Mouse (Mus musculus) 3T3-L1 (cell line): ENCODE measurements around the gene Camk1.
A peak's percentile ranks its signal among the peaks of the same experiment; 100 is the strongest.
"Not testable (repeated sequence)": the region's sequence is repeated elsewhere in the genome, so short reads cannot be mapped to it uniquely, and the experiment has no call there.

Source experiments
- DNase-seq: peaks from one replicate; pipeline ENCODE4 v3.0.0-alpha.2; 2015; ENCODE audit warnings: low read depth, low spot score

Gene Camk1

GRCm38 (mm10) chr6:113361476-113361875 lies 17.7 kb upstream of the Camk1 start:
- peak; percentile 52 for DNase-seq

DNA sequence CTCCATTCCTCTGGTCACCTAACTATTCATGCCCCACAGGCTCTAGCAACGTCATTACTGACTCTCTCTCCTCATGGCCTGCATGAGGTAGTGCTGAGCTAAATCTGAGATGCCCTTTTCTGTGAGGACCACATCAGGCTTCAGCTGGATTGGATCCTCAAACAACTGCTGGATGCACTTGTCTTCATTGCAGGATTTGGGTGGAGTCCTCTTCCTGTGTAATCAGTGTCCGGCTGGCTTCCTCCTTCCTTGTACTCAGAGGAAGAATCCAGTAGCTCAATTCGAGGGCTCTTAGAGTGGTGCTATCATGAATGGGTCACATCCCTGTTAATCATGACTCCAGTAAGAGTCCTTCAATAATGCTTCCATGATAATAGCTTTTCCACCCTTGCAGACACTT lies 9.9 kb upstream of the Camk1 start:
- no peak for DNase-seq

- DNase-seq: no peak
Measured at GRCm38 (mm10) chr6:113352820-113353219, 9.0 kb upstream of the Camk1 start.

- no peak for DNase-seq
Measured at GRCm38 (mm10) chr6:113351653-113352052, 7.9 kb upstream of the Camk1 start.

DNA sequence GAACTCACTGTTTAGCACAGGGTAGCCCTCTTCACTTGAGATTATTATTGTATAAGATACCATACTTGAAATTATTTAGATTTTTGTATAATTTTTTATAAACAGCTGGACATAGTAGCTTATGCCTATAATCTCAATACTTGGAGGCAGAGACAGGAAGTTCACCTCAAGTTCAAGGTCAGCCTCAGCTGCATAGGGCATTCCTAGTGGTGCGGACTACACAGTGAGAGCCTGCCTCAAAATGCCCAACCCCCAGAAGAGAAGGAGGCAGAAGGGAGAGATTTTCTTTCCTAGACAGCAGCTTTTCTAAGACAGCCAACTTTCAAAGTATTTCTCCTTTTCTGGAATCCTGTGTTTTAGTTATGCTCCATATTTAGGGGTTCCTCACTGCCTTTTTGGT lies 7.4 kb upstream of the Camk1 start:
- no peak for DNase-seq

GRCm38 (mm10) chr6:113350538-113350937 lies 6.8 kb upstream of the Camk1 start:
- DNase-seq: no peak

- DNase-seq: no peak
Measured at GRCm38 (mm10) chr6:113346897-113347296, 3.1 kb upstream of the Camk1 start.

DNA sequence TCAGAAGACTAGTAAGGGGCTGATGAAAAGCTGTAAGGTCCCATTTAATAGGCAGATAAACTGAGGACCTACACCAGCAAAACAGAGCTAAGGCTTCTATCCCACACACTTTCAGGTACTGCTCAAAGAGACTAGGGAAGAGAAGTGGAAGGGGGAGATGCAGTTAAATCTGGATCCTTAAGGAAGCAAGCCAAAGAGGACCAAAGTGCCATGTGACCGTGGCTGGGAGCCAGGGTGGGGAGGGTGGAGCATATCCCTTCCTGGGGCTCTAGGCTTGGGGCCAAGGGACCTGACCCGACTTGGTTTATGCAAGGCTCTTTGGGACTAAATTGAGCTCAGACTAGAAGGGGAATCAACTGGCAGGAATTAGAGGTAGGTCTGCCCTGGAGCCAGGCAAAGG lies 537 bp upstream of the Camk1 start:
- peak; percentile 68 for DNase-seq

GRCm38 (mm10) chr6:113342297-113342696 lies 1.5 kb downstream of the Camk1 start:
- no peak for DNase-seq

DNA sequence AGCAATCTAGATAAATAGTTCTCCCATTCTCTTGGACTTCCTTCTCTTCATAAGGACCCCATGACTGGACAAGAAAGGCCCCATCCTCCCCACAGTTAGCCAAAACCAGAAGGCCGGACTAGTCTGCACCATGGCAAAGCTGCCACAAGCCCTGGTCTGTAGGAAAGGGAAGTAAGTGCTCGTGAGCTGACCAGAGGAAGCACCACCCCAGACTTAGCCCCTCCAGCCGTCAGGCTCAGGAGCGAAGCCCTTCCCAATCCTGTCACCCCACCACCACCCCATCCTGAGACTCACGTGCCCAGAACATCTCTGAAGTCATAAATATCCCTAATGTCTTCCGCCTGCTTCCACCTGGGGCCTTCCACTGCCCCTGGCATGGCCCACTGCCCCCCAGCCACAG lies 2.2 kb downstream of the Camk1 start:
- DNase-seq: no peak

- no peak for DNase-seq
Measured at GRCm38 (mm10) chr6:113336852-113337620, 6.7 kb downstream of the Camk1 start.

DNA sequence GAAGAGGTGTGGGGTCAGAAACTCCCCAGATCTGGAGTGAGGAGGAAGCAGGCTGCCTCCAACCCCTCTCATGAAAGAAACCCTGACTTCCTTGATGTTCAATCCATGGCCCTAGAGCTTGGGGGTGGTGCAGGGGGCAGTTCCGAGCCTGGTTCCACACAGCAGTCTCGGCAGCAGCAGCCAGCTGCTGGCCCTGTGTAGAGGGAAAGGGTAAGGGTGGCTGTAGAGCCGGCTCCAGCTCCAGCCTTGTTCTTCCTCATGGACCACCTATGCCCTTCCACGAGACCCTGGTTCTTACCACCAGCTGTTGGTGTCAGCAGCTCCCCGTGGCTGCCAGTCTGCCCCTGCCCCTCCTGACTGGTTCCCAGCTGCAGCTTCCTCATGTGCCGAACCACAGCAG lies 9.6 kb downstream of the Camk1 start:
- no peak for DNase-seq

DNA sequence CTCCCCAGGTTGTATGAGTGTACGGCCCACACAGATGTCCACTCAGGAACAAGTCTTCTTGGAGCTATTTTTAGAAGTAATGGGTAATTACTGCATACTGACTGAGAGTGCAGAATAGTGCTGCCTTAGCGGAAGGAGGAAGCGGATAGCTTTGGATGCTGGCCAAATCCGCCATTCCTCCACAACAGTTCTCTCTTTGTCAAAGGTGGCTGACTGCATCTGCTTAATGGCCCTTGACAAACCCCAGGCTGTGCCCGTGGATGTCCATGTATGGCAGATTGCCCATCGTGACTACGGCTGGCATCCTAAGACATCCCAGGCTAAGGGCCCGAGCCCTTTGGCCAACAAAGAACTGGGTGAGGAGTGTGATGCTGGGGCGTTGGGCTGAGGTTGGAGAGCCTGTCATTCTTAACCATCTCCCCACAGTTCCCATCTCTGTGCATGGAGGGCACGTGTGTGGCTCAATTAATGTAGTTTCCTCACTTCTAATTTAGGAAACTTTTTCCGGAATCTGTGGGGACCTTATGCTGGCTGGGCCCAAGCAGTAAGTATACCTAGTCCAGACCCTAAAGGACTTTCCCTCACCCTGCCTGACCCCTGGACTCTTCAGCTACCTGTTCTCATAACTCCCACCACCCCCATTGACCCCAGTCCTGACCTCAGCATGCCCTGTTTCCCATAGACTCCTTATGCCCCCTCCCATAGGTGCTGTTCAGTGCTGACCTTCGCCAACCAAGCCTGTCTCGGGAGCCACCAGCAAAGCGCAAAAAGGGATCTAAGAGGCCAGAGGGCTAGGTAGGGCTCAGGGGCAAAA lies 10.4 kb downstream of the Camk1 start:
- peak; percentile 35 for DNase-seq

DNA sequence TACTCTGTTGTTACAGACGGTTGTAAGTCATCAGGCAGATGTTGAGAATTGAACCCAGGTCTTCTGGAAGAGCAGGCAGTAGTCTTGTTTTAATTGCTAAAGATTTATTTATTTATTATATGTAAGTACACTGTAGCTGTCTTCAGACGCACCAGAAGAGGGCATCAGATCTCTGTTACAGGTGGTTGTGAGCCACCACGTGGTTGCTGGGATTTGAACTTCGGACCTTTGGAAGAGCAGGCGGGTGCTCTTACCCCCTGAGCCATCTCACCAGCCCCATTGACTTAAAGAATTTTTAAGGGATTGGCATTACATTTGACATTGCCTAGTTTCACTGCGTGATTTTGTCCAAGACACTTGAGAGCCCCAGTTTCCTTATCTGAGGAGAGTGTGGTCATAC lies 11.1 kb downstream of the Camk1 start:
- DNase-seq: not testable (repeated sequence)

- no peak for DNase-seq
Measured at GRCm38 (mm10) chr6:113331721-113332120, 12.1 kb downstream of the Camk1 start.

DNA sequence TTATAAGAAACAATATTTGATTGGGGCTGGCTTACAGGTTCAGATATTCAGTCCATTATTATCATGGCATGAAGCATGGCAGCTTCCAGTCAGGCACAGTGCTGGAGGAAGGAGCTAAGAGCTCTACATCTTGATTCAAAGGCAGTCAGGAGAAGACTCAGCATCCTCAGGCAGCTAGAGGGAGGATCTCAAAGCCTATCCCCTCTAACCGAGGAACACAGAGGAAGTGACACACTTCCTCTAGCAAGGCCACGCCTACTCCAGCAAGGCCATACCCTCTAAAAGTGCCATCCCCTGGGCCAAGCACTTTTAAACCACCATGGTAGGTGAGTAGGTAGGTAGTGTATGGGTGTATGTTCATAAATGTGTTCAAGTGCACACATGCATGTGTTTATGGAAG lies 13.2 kb downstream of the Camk1 start:
- peak; percentile 45 for DNase-seq

GRCm38 (mm10) chr6:113329396-113329795 lies 14.4 kb downstream of the Camk1 start:
- no peak for DNase-seq

DNA sequence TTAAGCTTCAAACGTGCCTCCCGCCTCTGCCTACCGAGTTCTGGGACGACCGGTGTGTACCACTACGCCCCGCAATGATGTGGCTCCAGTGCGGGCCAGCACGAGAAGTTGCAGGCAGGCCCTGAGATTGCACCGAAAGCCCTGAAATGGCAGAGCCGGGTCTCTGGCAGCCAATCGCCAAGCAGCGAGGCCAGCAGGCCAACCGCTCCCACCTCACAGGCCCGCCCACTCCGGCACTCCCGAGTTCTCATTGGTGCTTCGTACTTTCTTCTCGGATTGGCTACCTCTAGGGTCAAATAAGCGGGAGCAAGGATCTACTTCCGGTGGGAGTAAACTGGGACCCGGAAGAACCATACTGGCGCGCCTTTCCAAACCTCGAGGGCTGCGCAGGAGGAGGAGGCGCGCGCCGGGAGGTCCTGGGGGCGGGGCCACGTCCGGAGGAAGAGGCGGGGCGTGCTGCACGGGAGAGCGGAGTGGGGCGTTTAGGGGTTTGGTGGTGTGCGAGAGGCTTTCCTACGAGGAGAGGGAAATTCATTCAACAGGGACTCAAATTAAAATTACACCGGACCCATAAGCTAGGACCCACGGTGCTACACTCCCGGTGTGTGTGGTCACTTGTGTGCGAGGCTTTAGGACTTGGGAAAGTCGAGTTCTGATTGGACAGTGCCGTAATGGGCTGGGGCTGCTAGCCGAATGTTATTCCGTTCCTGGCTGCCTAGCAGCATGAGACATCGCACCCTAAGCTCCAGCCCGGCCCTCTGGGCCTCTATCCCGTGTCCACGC lies 17.1 kb downstream of the Camk1 start, which contains the start of gene Ogg1:
Gene Ogg1, plus strand, starts transcription at position 440 of the 783 bp plus-strand sequence.
- DNase-seq: peak; percentile 100

DNA sequence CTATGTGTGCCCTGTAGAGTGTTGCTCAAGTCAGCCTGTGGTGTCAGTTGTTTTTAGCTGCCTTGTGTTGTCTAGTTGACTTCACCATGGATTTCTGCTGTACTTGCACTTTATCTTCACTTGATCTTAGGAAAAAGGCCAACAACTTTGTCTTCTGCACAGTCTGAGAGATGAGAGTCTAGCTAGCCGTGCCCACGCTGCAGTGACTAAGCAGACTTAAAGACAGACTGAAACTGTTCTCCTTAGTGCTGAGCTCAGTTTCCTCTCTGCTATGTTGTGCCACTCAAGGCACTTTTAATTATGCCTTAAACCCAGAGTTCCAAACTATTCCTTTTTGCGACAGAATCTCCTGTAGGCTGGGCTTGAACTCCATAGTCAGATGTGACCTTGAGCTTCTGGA lies 27.8 kb downstream of the Camk1 start:
- DNase-seq: no peak

DNA sequence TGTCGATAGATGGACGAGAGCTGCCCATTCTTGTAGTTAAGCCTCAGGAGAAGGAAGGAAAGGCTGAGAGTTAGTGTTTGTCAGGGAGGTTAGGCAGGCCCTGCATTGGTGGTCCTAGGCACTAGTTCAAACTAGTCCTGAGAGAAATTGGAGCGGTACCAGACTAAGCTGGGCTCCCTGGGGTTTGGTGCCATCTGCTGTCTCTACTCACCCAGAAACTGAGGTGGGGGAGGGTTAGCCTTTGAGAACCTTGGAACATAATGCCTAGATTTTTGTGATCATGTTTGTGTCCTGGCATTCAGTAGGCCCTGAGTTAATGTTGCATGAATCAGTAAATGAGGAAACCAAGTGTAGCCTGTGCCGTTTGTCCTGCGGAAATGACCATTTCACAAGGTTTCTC lies 35.6 kb downstream of the Camk1 start:
- DNase-seq: peak; percentile 84

GRCm38 (mm10) chr6:113307481-113308121 lies 36.2 kb downstream of the Camk1 start:
- DNase-seq: peak; percentile 66

- DNase-seq: no peak
Measured at GRCm38 (mm10) chr6:113306986-113307349, 36.8 kb downstream of the Camk1 start, which contains the start of gene Brpf1. TSS of gene Brpf1 (plus strand) at chr6:113307137.
